Mouse (Mus musculus) hindbrain, embryonic 13.5 days (tissue): ENCODE measurements at regions not wholly inside any gene's neighbourhood (a gene's known extent, or its start where the extent isn't known, plus 50 kb on each side); places are given as distances from the start of the nearest gene placed in this dataset.
"Not testable (repeated sequence)": the region's sequence is repeated elsewhere in the genome, so short reads cannot be mapped to it uniquely, and the experiment has no call there.

Source experiments
- ATAC-seq: fragments of 200-750 bp; cut with Nextera tagmentation; 2 replicates; pipeline ENCODE4 v1.8.0; 2017; ENCODE audit warnings: moderate TSS enrichment; ENCODE audit not compliant: low FRiP score
- H3K27ac ChIP-seq: fragments of 300-500 bp; sonication (generic); 2 replicates; pipeline ENCODE4 v1.5.1; 2015; ENCODE audit warnings: inconsistent platforms, mild to moderate bottlenecking, moderate library complexity
- H3K27me3 ChIP-seq: fragments of 300-500 bp; sonication (generic); 2 replicates; pipeline ENCODE4 v1.6.1; 2015; ENCODE audit warnings: mild to moderate bottlenecking, inconsistent platforms
- H3K36me3 ChIP-seq: fragments of 300-500 bp; sonication (generic); 2 replicates; pipeline ENCODE4 v1.6.1; 2015; ENCODE audit warnings: mild to moderate bottlenecking, inconsistent platforms
- H3K4me1 ChIP-seq: fragments of 300-500 bp; sonication (generic); replicated peaks from 2 replicates; pipeline ENCODE4 v1.6.1; 2015; ENCODE audit warnings: inconsistent platforms
- H3K4me2 ChIP-seq: fragments of 300-500 bp; sonication (generic); 2 replicates; pipeline ENCODE4 v1.6.1; 2015; ENCODE audit warnings: inconsistent platforms, mild to moderate bottlenecking, moderate library complexity
- H3K4me3 ChIP-seq: fragments of 300-500 bp; sonication (generic); 2 replicates; pipeline ENCODE4 v1.5.1; 2015; ENCODE audit warnings: mild to moderate bottlenecking, inconsistent platforms
- H3K9ac ChIP-seq: fragments of 300-500 bp; sonication (generic); 2 replicates; pipeline ENCODE4 v1.6.1; 2015; ENCODE audit warnings: mild to moderate bottlenecking, inconsistent platforms
- H3K9me3 ChIP-seq: fragments of 300-500 bp; sonication (generic); 2 replicates; pipeline ENCODE4 v1.6.1; 2016; ENCODE audit warnings: inconsistent platforms
- WGBS: fragments of 180-500 bp; shearing (Covaris S2); methylation state at CpG from one replicate; pipeline ENCODE4 v1.1.7; 2015; 5-methylcytosine and 5-hydroxymethylcytosine counted together

DNA sequence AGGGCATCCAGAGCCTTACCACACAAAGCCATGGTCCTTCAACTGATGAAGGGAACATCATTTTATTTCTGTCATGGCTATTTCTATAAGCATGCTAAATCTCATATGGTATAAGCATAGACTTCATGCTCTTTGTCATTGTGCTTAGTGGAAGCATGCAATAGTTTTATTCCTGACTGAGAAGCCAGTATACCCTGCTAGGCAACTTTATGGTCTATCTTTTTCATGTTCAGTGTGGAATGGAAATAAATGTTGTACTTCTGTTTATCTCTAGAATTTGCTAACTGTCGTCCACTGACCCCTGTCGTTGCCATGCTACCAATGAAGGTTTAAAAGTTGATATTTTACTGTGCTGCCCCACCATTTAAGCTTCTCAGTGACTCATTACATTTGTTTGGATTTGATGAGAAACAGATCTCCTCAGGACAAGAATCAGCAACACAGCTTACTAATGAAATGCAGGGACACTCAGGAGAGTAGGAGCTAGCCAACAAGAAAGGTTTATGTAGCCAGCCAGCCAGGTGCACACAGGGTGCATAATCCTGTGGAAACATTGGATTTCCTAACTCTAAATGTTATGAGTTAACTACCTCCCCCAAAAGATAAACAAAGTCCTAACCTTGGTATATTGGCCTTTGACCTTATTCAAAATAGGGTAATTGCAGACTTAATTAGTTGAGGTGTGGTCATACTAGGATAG lies 364.3 kb upstream of the Ngly1 start:
- ATAC-seq: no peak
- H3K36me3 ChIP-seq: no peaks in the 10 kb centered on the region
- H3K4me2 ChIP-seq: no peak overlapping the region
- no peaks in the 10 kb centered on the region for H3K4me1 ChIP-seq
- H3K4me3 ChIP-seq: no peak overlapping the region
- H3K27me3 ChIP-seq: no peaks in the 10 kb centered on the region
- no peaks in the 10 kb centered on the region for H3K9me3 ChIP-seq
- no peak overlapping the region for H3K9ac ChIP-seq
- no peak overlapping the region for H3K27ac ChIP-seq
- 73% methylated on average over 2 of the region's 2 CpGs for WGBS

DNA sequence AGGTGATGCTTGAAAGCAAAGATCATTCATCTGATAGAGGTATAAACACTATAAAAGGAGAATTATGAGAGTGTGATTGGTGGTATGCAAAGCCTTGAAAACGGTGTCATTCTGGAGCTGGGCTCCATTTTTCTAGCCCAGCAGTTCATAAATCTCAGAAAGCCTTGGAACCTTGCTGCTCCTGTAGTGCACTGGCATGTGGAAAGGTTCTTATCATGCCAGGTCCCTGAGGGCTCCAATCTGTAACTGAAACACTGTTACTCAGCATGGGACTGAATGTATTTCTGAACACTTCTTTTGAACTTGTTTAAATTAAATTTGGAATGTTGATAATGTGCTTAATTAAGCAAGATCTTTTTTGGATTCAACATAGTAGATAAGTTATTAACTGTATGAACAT lies 352.0 kb upstream of the Ngly1 start:
- Histone ChIP-seq H3K27me3 (no peaks in the 10 kb centered on the region), H3K4me3 (no peak overlapping the region), H3K9ac (no peak overlapping the region), H3K4me2 (no peak overlapping the region), H3K4me1 (no peaks in the 10 kb centered on the region), H3K9me3 (no peaks in the 10 kb centered on the region), H3K27ac (no peak overlapping the region), H3K36me3 (no peaks in the 10 kb centered on the region)
- no peak for ATAC-seq
- 85% methylated on average over 1 of the region's 1 CpGs for WGBS

DNA sequence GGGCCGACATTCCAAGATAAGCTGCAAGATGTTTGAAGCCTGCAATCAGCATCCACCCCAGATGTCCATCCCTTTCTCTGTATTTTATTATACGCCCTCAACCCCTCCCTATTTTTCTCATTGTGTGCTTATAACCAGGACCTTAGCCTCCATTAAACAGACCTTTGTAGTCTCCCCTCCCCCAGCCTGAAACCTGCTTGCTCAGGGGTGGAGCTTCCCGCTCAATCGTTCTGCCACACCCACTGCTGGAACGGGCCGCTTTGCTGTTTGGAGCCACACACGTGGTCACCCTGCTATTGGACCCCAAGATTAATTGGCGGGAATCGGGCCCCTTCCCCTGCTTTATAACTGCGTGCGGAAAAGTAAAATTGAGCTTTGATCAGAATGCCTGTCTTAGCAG lies 342.7 kb upstream of the Ngly1 start:
- H3K4me1 ChIP-seq, H3K9me3 ChIP-seq, H3K4me2 ChIP-seq, H3K9ac ChIP-seq, H3K4me3 ChIP-seq, ATAC-seq, H3K36me3 ChIP-seq, H3K27me3 ChIP-seq, H3K27ac ChIP-seq: not testable (repeated sequence)
- WGBS: 90% methylated on average over 11 of the region's 11 CpGs

DNA sequence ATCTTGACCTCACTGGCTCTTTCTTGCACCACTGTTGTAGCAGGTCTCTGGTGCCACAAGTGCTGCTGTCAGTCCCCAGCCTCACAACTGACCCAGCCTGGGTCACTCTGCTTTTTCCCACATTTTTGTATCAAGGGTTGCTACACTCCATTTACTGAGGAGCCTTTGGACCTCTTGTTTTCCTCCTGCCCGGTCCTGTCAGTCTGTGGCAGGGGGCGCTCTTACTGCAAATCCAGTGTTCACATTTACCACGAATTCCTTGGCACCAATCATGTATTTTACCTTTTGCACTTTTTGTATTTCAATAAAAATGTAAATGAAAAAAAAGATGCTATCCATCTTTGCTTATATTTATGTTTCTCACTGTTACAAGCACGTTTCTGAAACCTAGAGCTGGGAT lies 335.9 kb upstream of the Ngly1 start:
- not testable (repeated sequence) for ATAC-seq, H3K36me3 ChIP-seq, H3K9ac ChIP-seq, H3K27ac ChIP-seq, H3K27me3 ChIP-seq, H3K4me2 ChIP-seq, H3K4me3 ChIP-seq, H3K4me1 ChIP-seq, H3K9me3 ChIP-seq
- 67% methylated on average over 4 of the region's 4 CpGs for WGBS

DNA sequence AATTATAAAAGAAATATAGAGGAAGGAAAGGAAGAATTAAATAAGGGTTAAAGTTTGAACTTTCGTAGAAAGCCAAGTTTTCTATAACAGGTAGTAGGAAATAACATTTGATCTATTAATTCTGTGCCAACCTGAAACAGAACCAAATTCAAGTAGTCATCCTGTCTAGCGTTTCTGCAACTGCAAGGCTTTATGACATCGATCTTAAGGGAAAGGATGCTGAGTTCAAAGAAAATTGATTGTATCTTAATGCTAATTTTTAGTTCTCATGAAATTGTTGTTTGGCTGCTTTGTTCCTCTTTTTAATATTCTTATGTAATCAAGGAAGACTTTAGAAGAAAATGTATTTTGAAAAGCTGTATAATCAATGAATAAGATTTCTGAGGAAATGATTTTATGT lies 334.9 kb upstream of the Ngly1 start:
- Histone ChIP-seq H3K4me2 (no peak overlapping the region), H3K36me3 (no peaks in the 10 kb centered on the region), H3K9me3 (no peaks in the 10 kb centered on the region), H3K27me3 (no peaks in the 10 kb centered on the region), H3K4me3 (no peak overlapping the region), H3K9ac (no peak overlapping the region), H3K4me1 (no peaks in the 10 kb centered on the region), H3K27ac (no peak overlapping the region)
- no peak for ATAC-seq
- WGBS: 88% methylated on average over 3 of the region's 3 CpGs

DNA sequence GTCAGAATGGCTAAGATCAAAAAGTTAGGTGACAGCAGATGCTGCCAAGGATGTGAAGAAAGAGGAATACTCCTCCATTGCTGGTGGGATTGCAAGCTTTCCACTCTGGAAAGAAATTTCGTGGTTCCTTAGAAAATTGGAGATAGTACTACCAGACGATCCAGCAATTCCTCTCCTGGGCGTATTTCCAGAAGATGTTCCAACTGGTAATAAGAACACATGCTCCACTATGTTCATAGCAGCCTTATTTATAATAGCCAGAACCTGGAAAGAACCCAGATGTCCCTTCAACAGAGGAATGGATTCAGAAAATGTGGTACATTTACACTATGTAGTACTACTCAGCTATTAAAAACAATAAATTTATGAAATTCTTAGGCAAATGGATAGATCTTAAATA lies 324.4 kb upstream of the Ngly1 start:
- not testable (repeated sequence) for H3K27ac ChIP-seq, H3K4me1 ChIP-seq, ATAC-seq, H3K4me3 ChIP-seq, H3K9ac ChIP-seq, H3K9me3 ChIP-seq, H3K27me3 ChIP-seq, H3K36me3 ChIP-seq, H3K4me2 ChIP-seq
- WGBS: 87% methylated on average over 3 of the region's 3 CpGs

DNA sequence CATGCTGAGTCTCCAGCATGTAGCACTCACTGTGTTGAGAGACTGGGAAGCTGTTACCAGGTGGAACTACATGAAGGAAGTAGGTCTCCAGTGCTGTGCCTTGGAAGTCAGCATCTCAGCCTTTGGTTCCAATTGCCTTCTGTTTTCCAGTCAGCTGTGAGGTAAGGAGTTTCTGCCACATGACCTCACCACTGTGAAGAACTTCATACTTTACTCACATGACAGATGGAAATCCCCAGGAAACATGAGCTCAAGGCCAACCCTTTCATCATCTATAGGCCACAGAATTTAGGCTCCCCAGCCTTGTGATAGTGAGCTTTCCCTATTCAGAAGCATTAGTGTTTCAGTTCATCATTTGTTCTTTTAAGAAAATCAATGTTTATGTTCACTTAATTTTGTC lies 314.4 kb upstream of the Ngly1 start:
- Histone ChIP-seq H3K4me1 (no peaks in the 10 kb centered on the region), H3K4me3 (no peak overlapping the region), H3K27me3 (no peaks in the 10 kb centered on the region), H3K27ac (no peak overlapping the region), H3K9ac (no peak overlapping the region), H3K4me2 (no peak overlapping the region), H3K36me3 (no peaks in the 10 kb centered on the region), H3K9me3 (no peaks in the 10 kb centered on the region)
- no peak for ATAC-seq

DNA sequence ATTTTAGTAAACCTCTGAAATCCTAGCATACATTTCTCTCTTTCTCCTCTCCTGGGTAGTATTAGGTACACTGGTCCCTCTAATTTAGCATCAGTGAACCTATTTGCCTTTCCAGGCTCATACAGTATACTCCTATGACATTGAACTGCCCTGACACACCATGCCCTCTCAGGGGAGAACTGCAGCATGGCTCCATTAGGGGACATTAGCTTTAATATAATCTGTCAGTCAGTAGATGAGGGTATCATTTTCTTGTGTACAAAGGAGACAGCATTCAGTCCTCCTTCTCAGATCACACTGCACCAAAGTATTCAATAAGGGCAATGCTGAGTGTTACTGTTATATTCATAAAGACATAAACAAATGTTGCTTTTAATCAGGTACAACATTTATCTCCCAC lies 278.8 kb upstream of the Ngly1 start:
- H3K4me1 ChIP-seq: peaks cover 9% of the 10 kb centered on the region; the same call in 1 of the 2 replicates
- 0 out of 2 replicates have a peak, but pooled peaks cover 3% of the 10 kb centered on the region for H3K9me3 ChIP-seq
- no peak overlapping the region for H3K9ac ChIP-seq
- no peaks in the 10 kb centered on the region for H3K36me3 ChIP-seq
- H3K27ac ChIP-seq: no peak overlapping the region
- no peaks in the 10 kb centered on the region for H3K27me3 ChIP-seq
- no peak overlapping the region for H3K4me2 ChIP-seq
- H3K4me3 ChIP-seq: no peak overlapping the region
- ATAC-seq: peak; percentile 65; the same call in 1 of the 2 replicates

DNA sequence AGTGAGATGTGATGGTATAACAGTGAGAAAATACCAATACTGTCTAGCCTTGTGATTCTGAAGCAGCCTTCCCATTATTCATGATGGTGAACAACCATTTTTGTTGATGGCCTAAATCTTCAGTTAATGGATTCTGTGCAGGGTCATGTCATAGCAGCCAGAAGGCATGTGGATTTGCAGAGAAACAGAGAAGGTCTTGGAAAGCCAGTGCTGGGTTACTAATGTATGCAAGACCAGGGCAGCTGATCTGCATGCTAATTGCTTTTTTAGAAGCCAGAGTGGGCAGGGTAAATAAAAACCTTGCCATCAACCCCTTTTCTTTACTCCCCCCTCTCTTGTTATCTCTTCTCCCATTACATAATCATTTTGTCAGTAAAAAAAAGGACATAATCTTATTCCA lies 278.3 kb upstream of the Ngly1 start:
- H3K36me3 ChIP-seq: no peaks in the 10 kb centered on the region
- no peaks in the 10 kb centered on the region for H3K27me3 ChIP-seq
- peak; percentile 73 for ATAC-seq
- H3K4me3 ChIP-seq: no peak overlapping the region
- H3K4me1 ChIP-seq: peaks cover 9% of the 10 kb centered on the region; the same call in 1 of the 2 replicates
- no peak overlapping the region for H3K9ac ChIP-seq
- 0 out of 2 replicates have a peak, but pooled peaks cover 3% of the 10 kb centered on the region for H3K9me3 ChIP-seq
- H3K27ac ChIP-seq: no peak overlapping the region
- no peak overlapping the region for H3K4me2 ChIP-seq

DNA sequence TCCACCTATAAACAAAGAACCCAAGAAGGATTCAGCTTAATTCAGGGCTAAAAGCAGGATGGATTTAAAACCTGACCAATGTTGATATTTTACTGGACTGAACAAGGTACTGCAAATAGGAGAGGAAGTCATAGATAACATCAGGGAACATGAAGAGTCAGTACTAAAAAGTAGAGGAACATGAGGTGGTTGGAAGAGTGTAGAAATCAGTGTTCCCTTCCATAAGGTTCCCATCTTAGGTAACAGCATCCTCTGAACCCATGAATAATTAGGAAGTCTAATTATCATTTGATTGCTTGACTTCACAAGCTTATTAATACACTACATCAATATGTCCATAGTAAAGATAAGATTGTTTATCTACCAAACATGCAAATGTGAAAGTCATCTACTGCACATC lies 277.8 kb upstream of the Ngly1 start:
- Histone ChIP-seq H3K27me3 (no peaks in the 10 kb centered on the region), H3K4me3 (no peak overlapping the region)
- peak; percentile 52; the same call in 1 of the 2 replicates for ATAC-seq

DNA sequence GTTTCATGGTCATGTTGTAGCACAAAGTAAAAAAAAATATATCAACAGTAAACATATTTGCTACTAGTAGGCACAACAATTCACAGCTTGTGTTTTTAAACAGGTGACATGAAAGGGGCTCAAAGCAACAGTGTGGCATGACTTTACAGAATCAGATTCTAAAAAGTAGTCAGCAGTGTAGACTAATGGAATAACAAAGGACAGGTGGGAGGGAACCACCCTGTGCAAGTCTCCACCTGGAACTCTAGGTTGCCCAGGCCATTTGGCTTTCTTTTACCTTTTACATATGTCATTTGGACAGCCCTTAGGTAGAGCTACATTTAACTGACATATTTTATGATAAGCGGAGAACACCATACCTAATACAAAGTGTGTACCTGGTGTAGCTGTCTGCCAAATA lies 271.7 kb upstream of the Ngly1 start:
- Histone ChIP-seq H3K36me3 (no peaks in the 10 kb centered on the region), H3K4me1 (0 out of 2 replicates have a peak, but pooled peaks cover 2% of the 10 kb centered on the region), H3K9ac (no peak overlapping the region), H3K9me3 (0 out of 2 replicates have a peak, but pooled peaks cover 3% of the 10 kb centered on the region), H3K27me3 (no peaks in the 10 kb centered on the region), H3K4me2 (no peak overlapping the region), H3K27ac (no peak overlapping the region), H3K4me3 (no peak overlapping the region)
- 100% methylated on average over 1 of the region's 1 CpGs for WGBS
- no peak for ATAC-seq

More for the DNA sequence above, 277.8 kb upstream of the Ngly1 start:
- Histone ChIP-seq H3K4me2 (no peak overlapping the region), H3K9ac (no peak overlapping the region), H3K4me1 (peaks cover 9% of the 10 kb centered on the region; the same call in 1 of the 2 replicates), H3K36me3 (no peaks in the 10 kb centered on the region), H3K9me3 (0 out of 2 replicates have a peak, but pooled peaks cover 3% of the 10 kb centered on the region), H3K27ac (no peak overlapping the region)

DNA sequence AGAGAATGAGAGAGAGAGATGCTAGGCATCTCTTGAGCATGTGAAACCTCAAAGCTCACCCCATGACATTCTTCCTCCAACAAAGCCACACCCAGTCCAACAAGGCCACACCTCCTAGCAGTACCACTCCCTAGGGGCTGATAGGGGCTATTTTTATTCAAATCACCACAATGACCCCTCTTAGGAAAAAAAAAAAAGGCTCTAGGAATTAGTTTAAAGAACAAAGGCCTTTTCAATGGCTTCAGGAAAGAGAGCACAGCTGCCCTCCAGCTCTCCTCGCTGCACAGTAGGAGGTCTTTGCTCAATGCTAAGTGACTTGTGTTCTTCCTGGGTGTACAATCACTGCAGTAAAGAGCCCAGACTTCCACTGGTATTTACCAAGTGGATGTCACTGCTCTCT lies 270.8 kb upstream of the Ngly1 start:
- WGBS: 0% methylated on average over 1 of the region's 1 CpGs
- Histone ChIP-seq H3K9ac (no peak overlapping the region), H3K4me3 (no peak overlapping the region), H3K36me3 (no peaks in the 10 kb centered on the region), H3K4me1 (0 out of 2 replicates have a peak, but pooled peaks cover 2% of the 10 kb centered on the region), H3K4me2 (no peak overlapping the region), H3K27ac (no peak overlapping the region), H3K9me3 (no peaks in the 10 kb centered on the region), H3K27me3 (no peaks in the 10 kb centered on the region)
- peak; percentile 43; the same call in 1 of the 2 replicates for ATAC-seq

DNA sequence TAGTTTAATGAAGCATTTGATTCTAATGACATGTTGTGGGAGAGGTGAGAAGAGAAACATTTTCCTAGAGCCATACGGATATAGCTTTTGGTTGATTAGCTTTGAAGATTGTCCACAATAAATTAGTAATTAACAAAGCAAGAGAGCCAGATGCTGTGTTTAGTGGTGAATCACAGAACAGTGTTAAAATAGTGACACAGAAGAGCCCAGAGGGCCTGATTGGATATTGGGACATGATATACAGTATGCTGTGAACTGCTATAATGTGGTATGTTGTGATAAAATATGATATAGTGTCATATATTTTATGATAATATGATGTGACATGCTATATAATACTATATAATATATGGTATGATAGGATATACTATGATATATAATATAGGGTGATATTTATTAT lies 243.7 kb upstream of the Ngly1 start:
- no peaks in the 10 kb centered on the region for H3K36me3 ChIP-seq
- H3K9me3 ChIP-seq: no peaks in the 10 kb centered on the region
- WGBS: 69% methylated on average over 1 of the region's 1 CpGs
- H3K4me3 ChIP-seq: no peak overlapping the region
- ATAC-seq: peak; percentile 62
- no peak overlapping the region for H3K27ac ChIP-seq
- no peak overlapping the region for H3K9ac ChIP-seq
- H3K4me1 ChIP-seq: no peaks in the 10 kb centered on the region
- no peak overlapping the region for H3K4me2 ChIP-seq
- no peaks in the 10 kb centered on the region for H3K27me3 ChIP-seq
